Mouse (Mus musculus) brown adipose tissue, adult 24 weeks (tissue): Measurements from ENCODE around the gene Ppp1r9b. TPM values are rescaled to one million over a fixed set of nuclear protein-coding genes. Genes with fewer than 3 reads are reported as not detected.
"Not testable (repeated sequence)": the region's sequence is repeated elsewhere in the genome, so short reads cannot be mapped to it uniquely, and the experiment has no call there.

Experiments
- H3K27ac ChIP-seq: fragments of 200-500 bp; replicated peaks from 2 replicates; pipeline ENCODE4 v1.5.1; 2012; ENCODE audit warnings: low read depth, mild to moderate bottlenecking, low read length
- H3K4me1 ChIP-seq: fragments of 200-500 bp; 2 replicates; pipeline ENCODE4 v1.6.1; 2012; ENCODE audit warnings: low read length, mixed read lengths; ENCODE audit not compliant: control insufficient read depth, insufficient read depth, insufficient read length
- H3K4me3 ChIP-seq: fragments of 200-500 bp; 2 replicates; pipeline ENCODE4 v1.5.1; 2012; ENCODE audit warnings: low read depth, mild to moderate bottlenecking, low read length, moderate library complexity; ENCODE audit not compliant: insufficient read depth
- polyA plus RNA-seq: library from polyadenylated mRNA; stranded (reverse); fragments of >200 nt; gene quantifications from 2 replicates; pipeline ENCODE4 v1.2.4, GENCODE M21; 2012; ENCODE audit not compliant: missing spikeins, insufficient read depth, insufficient read length

The Ppp1r9b gene
- polyA plus RNA-seq, 1 experiment: 83.5 TPM

GRCm38 (mm10) chr11:94969709-94970108 is 21.1 kb upstream of the Ppp1r9b start:
- H3K27ac ChIP-seq, H3K4me1 ChIP-seq, H3K4me3 ChIP-seq: not testable (repeated sequence)

GRCm38 (mm10) chr11:94970210-94970943 is 20.5 kb upstream of the Ppp1r9b start:
- no peak overlapping the region for H3K4me3 ChIP-seq
- H3K27ac ChIP-seq: no peak overlapping the region
- no peaks in the 10 kb centered on the region for H3K4me1 ChIP-seq

- Histone ChIP-seq H3K27ac (no peak overlapping the region), H3K4me3 (no peak overlapping the region), H3K4me1 (no peaks in the 10 kb centered on the region)
Measured at GRCm38 (mm10) chr11:94971895-94972615, 18.8 kb upstream of the Ppp1r9b start.

- H3K27ac ChIP-seq: no peak overlapping the region
- H3K4me1 ChIP-seq: no peaks in the 10 kb centered on the region
- H3K4me3 ChIP-seq: no peak overlapping the region
Measured at GRCm38 (mm10) chr11:94972887-94973286, 17.9 kb upstream of the Ppp1r9b start.

- no peak overlapping the region for H3K4me3 ChIP-seq
Measured at GRCm38 (mm10) chr11:94973313-94973712, 17.5 kb upstream of the Ppp1r9b start.

GRCm38 (mm10) chr11:94974951-94975350 is 15.9 kb upstream of the Ppp1r9b start:
- no peak overlapping the region for H3K27ac ChIP-seq
- H3K4me3 ChIP-seq: no peak overlapping the region
- no peaks in the 10 kb centered on the region for H3K4me1 ChIP-seq

More at GRCm38 (mm10) chr11:94973313-94973712, 17.5 kb upstream of the Ppp1r9b start:
- Histone ChIP-seq H3K4me1 (no peaks in the 10 kb centered on the region), H3K27ac (no peak overlapping the region)

GRCm38 (mm10) chr11:94976199-94976598 is 14.6 kb upstream of the Ppp1r9b start, which contains the start of gene Sgca:
Gene Sgca (minus strand): TSS chr11:94976327.
- no peak within 1 kb of the TSS for H3K4me3 ChIP-seq
- no peak within 1 kb of the TSS for H3K27ac ChIP-seq
- H3K4me1 ChIP-seq: no peaks in the 10 kb centered on the region

- Histone ChIP-seq H3K4me1 (no peaks in the 10 kb centered on the region), H3K4me3 (no peak overlapping the region), H3K27ac (no peak overlapping the region)
Measured at GRCm38 (mm10) chr11:94978178-94978915, 12.5 kb upstream of the Ppp1r9b start.

GRCm38 (mm10) chr11:94978947-94979346 is 11.9 kb upstream of the Ppp1r9b start:
- H3K27ac ChIP-seq: no peak overlapping the region
- no peaks in the 10 kb centered on the region for H3K4me1 ChIP-seq
- no peak overlapping the region for H3K4me3 ChIP-seq

GRCm38 (mm10) chr11:94979462-94980179 is 11.2 kb upstream of the Ppp1r9b start:
- Histone ChIP-seq H3K4me1 (no peaks in the 10 kb centered on the region), H3K27ac (no peak overlapping the region; the same call in 1 of the 2 replicates), H3K4me3 (no peak overlapping the region)

- Histone ChIP-seq H3K4me3 (no peak overlapping the region), H3K4me1 (peaks cover 18% of the 10 kb centered on the region)
Measured at GRCm38 (mm10) chr11:94985140-94985539, 5.7 kb upstream of the Ppp1r9b start.

GRCm38 (mm10) chr11:94985822-94986221 is 5.0 kb upstream of the Ppp1r9b start:
- H3K4me3 ChIP-seq: no peak overlapping the region
- no peak overlapping the region for H3K27ac ChIP-seq
- peaks cover 18% of the 10 kb centered on the region for H3K4me1 ChIP-seq

More at GRCm38 (mm10) chr11:94985140-94985539, 5.7 kb upstream of the Ppp1r9b start:
- H3K27ac ChIP-seq: 0 out of 2 replicates have a peak overlapping the region, but pooled peaks have one; percentile 5

GRCm38 (mm10) chr11:94986435-94986834 is 4.4 kb upstream of the Ppp1r9b start:
- Histone ChIP-seq H3K4me1 (peaks cover 18% of the 10 kb centered on the region), H3K4me3 (no peak overlapping the region), H3K27ac (no peak overlapping the region)

- H3K27ac ChIP-seq: peak overlapping the region; percentile 24; the same call in 1 of the 2 replicates
- H3K4me3 ChIP-seq: no peak overlapping the region
- H3K4me1 ChIP-seq: peaks cover 18% of the 10 kb centered on the region
Measured at GRCm38 (mm10) chr11:94987341-94987740, 3.5 kb upstream of the Ppp1r9b start.
